Mouse (Mus musculus): Measurements from ENCODE around the gene Carnmt1. TPM values are rescaled to one million over a fixed set of nuclear protein-coding genes. Genes with fewer than 3 reads are reported as not detected.
A peak's percentile ranks its signal among the peaks of the same experiment; 100 is the strongest.

Gene Carnmt1
- polyA plus RNA-seq, 1 experiment from 2014 or later = 16.6 TPM

DNA sequence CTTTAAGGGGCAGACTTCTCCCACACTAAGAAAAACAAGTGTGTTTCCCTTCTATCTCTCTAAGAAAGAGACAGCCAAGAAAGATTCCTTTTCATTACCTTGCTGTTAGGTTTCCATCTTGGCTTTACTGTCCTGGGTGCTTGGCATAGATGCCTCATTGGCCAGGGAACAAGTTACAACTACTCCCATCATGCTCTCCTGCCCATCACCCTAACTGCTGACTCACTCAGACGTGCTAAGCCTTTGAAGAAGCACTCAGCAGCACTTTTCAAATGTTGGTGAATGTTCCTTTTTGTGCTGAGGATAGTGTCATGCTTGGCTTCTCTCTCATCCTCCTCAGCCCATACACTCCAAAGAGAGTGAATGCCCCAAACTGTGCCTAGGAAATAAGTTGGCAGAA lies 8.9 kb upstream of the Carnmt1 start:
- WGBS = 22% methylated on average over 1 of the region's 1 CpGs
- ATAC-seq (ENCODE audit: insufficient read depth, low FRiP score) = no peak
- Histone ChIP-seq H3K4me2 (ENCODE audit: low read depth, low read length) (no peak overlapping the region), H3K36me3 (ENCODE audit: control insufficient read depth, insufficient read depth, low read length) (no peaks in the 10 kb centered on the region), H3K9me3 (replicated peaks; ENCODE audit: control insufficient read depth, low read length) (no peaks in the 10 kb centered on the region), H3K27me3 (ENCODE audit: control insufficient read depth, insufficient read depth, low read length) (no peaks in the 10 kb centered on the region), H3K27ac (ENCODE audit: low read length) (no peak overlapping the region), H3K4me3 (replicated peaks; ENCODE audit: low read length) (no peak overlapping the region), H3K4me1 (ENCODE audit: control insufficient read depth, insufficient read depth, low read length) (no peaks in the 10 kb centered on the region), H3K9ac (ENCODE audit: low read length) (no peak overlapping the region)

DNA sequence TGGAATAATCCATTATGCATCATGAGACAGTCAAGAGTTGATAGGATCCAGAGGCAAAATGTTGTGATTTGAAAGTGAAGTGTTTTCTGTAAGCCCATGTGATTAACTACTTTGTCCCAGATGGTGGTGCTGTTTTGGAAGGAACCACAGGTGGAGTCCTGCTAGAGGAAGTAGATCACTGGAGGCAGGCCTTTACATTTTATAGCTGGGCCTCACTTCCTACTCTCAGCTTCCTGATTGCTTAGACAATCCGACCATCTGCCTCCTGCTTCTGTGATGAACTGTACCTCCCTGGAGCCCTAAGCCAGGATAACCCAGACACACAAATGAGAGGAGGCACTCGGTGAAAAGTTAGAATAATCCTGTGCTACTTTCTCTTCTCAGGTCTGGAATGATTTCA lies 6.7 kb upstream of the Carnmt1 start:
- H3K27me3 ChIP-seq (ENCODE audit: control insufficient read depth, insufficient read depth, low read length) = no peaks in the 10 kb centered on the region
- no peak overlapping the region for H3K27ac ChIP-seq (ENCODE audit: low read length)
- no peaks in the 10 kb centered on the region for H3K9me3 ChIP-seq (replicated peaks; ENCODE audit: control insufficient read depth, low read length)
- WGBS = 57% methylated on average over 2 of the region's 2 CpGs
- H3K4me3 ChIP-seq (replicated peaks; ENCODE audit: low read length) = no peak overlapping the region
- H3K4me1 ChIP-seq (ENCODE audit: control insufficient read depth, insufficient read depth, low read length) = no peaks in the 10 kb centered on the region
- no peak overlapping the region for H3K9ac ChIP-seq (ENCODE audit: low read length)
- no peaks in the 10 kb centered on the region for H3K36me3 ChIP-seq (ENCODE audit: control insufficient read depth, insufficient read depth, low read length)
- no peak overlapping the region for H3K4me2 ChIP-seq (ENCODE audit: low read depth, low read length)
- no peak for ATAC-seq (ENCODE audit: insufficient read depth, low FRiP score)

DNA sequence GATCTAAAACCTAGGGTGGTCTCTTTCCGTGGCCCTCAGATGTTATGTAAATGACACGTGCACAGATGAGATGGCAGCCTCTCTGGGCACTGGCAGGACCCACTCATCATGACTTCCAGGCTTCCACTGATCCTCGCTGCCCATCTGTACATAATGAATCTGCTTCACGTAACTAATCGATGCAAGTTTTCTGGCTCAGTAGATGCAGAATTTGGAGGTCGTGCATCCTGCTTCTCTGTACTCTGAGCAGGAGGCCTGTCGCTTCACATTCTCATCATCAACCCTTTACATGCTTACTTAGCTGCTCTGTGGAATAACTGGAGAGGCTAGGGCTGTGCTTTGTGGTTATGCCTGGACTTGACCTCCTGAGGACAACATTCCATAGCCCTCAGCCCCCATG lies 3.6 kb upstream of the Carnmt1 start:
- WGBS = 88% methylated on average over 7 of the region's 7 CpGs
- Histone ChIP-seq H3K4me2 (ENCODE audit: low read depth, low read length) (no peak overlapping the region), H3K9me3 (replicated peaks; ENCODE audit: control insufficient read depth, low read length) (no peaks in the 10 kb centered on the region), H3K9ac (ENCODE audit: low read length) (no peak overlapping the region), H3K4me1 (ENCODE audit: control insufficient read depth, insufficient read depth, low read length) (peaks cover 2% of the 10 kb centered on the region; the same call in 1 of the 2 replicates), H3K36me3 (ENCODE audit: control insufficient read depth, insufficient read depth, low read length) (no peaks in the 10 kb centered on the region), H3K27me3 (ENCODE audit: control insufficient read depth, insufficient read depth, low read length) (no peaks in the 10 kb centered on the region), H3K4me3 (replicated peaks; ENCODE audit: low read length) (no peak overlapping the region), H3K27ac (ENCODE audit: low read length) (no peak overlapping the region)
- no peak for ATAC-seq (ENCODE audit: insufficient read depth, low FRiP score)

DNA sequence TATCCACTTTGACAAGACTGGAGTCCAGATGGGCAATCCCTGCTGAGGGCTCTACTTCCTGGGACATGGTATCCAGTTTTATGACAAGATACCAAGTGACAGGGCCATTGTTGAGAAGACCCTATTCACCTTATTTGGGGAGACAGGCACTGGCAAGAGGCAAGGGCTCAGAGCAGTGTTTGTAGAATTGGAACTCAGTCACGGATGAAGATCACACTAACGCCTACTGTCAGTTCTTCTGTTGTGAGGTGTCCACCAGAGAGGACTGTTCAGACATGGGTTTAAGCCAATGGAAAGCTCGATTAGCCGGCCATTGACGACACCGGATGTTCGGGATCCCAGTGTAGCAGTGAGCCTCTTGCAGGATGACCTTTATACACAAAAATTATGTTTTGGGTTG lies 1.0 kb upstream of the Carnmt1 start:
- no peaks in the 10 kb centered on the region for H3K9me3 ChIP-seq (replicated peaks; ENCODE audit: control insufficient read depth, low read length)
- H3K4me3 ChIP-seq (replicated peaks; ENCODE audit: low read length) = no peak overlapping the region
- H3K36me3 ChIP-seq (ENCODE audit: control insufficient read depth, insufficient read depth, low read length) = no peaks in the 10 kb centered on the region
- peak overlapping the region; percentile 30; the same call in 1 of the 2 replicates for H3K27ac ChIP-seq (ENCODE audit: low read length)
- no peak for ATAC-seq (ENCODE audit: insufficient read depth, low FRiP score)
- no peak overlapping the region for H3K9ac ChIP-seq (ENCODE audit: low read length)
- WGBS = 96% methylated on average over 7 of the region's 7 CpGs
- H3K4me1 ChIP-seq (ENCODE audit: control insufficient read depth, insufficient read depth, low read length) = peaks cover 18% of the 10 kb centered on the region
- no peaks in the 10 kb centered on the region for H3K27me3 ChIP-seq (ENCODE audit: control insufficient read depth, insufficient read depth, low read length)
- H3K4me2 ChIP-seq (ENCODE audit: low read depth, low read length) = no peak overlapping the region

DNA sequence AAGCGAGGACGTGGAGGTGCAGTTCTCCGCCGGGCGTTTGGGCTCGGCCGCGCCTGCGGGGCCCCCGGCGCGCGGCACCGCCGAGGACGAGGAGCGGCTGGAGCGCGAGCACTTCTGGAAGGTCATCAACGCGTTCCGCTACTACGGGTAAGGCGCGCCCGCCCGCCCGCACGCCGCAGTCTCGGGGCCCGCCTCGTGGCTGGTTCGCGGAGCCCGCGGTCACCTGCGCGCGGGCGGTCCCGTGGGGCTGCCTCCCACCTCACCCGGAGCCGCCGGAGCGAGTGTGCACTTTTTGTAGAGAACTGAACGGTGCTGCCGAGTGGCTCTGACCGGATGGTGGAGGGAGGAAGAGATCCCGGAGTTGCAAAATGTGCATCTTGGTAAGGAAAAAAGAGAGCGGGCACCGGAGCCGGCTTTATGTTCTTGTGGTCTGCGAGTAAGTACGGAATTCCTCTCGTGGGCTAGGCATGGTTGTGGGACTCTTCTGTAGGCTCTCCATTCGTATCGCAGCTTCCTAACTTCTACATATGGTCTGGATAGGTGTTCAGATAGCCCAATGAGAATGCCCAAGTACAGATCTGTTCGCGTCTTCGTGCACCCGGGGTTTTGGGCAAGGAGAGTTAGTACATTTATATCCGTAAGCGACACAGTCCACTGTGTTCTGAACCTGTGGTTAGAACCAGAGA lies 635 bp downstream of the Carnmt1 start:
- under 1% methylated on average over 60 of the region's 64 CpGs for WGBS
- Histone ChIP-seq H3K4me3 (replicated peaks; ENCODE audit: low read length) (peak overlapping the region; percentile 82), H3K9ac (ENCODE audit: low read length) (peak overlapping the region; percentile 88), H3K27ac (ENCODE audit: low read length) (peak overlapping the region; percentile 85), H3K4me2 (ENCODE audit: low read depth, low read length) (peak overlapping the region; percentile 66), H3K36me3 (ENCODE audit: control insufficient read depth, insufficient read depth, low read length) (no peaks in the 10 kb centered on the region), H3K27me3 (ENCODE audit: control insufficient read depth, insufficient read depth, low read length) (no peaks in the 10 kb centered on the region), H3K9me3 (replicated peaks; ENCODE audit: control insufficient read depth, low read length) (no peaks in the 10 kb centered on the region), H3K4me1 (ENCODE audit: control insufficient read depth, insufficient read depth, low read length) (peaks cover 20% of the 10 kb centered on the region)
- peak; percentile 71 for ATAC-seq (ENCODE audit: insufficient read depth, low FRiP score)

DNA sequence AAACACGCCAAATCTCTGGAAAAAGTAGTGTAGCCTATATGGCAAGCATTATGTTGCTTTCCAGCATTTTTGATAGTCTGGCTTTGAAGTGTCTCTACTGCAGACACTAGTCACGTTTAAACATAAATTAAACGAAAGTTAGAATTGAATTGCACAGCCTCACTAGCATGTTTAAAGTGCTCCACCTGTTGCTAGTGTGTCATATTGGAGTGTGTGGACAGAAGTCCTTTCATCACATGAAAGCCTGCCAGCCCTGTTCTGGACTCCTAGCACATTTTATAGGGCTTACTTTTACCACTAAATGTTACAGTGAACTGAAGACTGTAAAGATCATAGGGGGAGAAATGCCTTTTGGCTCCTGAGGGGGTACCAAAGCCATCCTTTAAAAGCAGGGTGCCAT lies 1.9 kb downstream of the Carnmt1 start:
- H3K36me3 ChIP-seq (ENCODE audit: control insufficient read depth, insufficient read depth, low read length) = no peaks in the 10 kb centered on the region
- no peak for ATAC-seq (ENCODE audit: insufficient read depth, low FRiP score)
- H3K27me3 ChIP-seq (ENCODE audit: control insufficient read depth, insufficient read depth, low read length) = no peaks in the 10 kb centered on the region
- peak overlapping the region; percentile 66 for H3K4me2 ChIP-seq (ENCODE audit: low read depth, low read length)
- no peaks in the 10 kb centered on the region for H3K9me3 ChIP-seq (replicated peaks; ENCODE audit: control insufficient read depth, low read length)
- H3K9ac ChIP-seq (ENCODE audit: low read length) = peak overlapping the region; percentile 17; the same call in 1 of the 2 replicates
- peak overlapping the region; percentile 82 for H3K4me3 ChIP-seq (replicated peaks; ENCODE audit: low read length)
- H3K4me1 ChIP-seq (ENCODE audit: control insufficient read depth, insufficient read depth, low read length) = peaks cover 20% of the 10 kb centered on the region
- 49% methylated on average over 3 of the region's 3 CpGs for WGBS
- no peak overlapping the region for H3K27ac ChIP-seq (ENCODE audit: low read length)

DNA sequence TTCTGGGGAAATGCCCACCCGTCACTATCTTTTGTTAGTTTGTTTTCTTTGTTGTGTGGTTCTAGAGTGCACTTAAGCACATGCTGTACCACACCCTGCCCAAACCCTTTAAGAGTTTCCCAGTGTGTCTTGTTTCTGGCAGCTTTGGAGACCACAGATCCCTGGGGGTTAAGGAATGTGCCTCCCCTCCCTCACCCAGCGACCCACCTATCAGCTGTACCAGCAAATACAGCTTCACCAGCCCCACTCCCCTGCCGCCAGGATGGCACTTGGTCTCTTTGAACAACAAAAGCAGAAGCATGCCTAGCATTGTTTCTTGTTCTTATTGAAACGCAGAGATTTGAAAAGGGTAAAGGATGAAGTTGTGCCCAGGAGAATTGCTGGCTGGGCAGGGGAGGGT lies 2.6 kb downstream of the Carnmt1 start:
- Histone ChIP-seq H3K4me1 (ENCODE audit: control insufficient read depth, insufficient read depth, low read length) (peaks cover 20% of the 10 kb centered on the region), H3K36me3 (ENCODE audit: control insufficient read depth, insufficient read depth, low read length) (no peaks in the 10 kb centered on the region), H3K9me3 (replicated peaks; ENCODE audit: control insufficient read depth, low read length) (no peaks in the 10 kb centered on the region), H3K4me2 (ENCODE audit: low read depth, low read length) (peak overlapping the region; percentile 22), H3K27me3 (ENCODE audit: control insufficient read depth, insufficient read depth, low read length) (no peaks in the 10 kb centered on the region), H3K27ac (ENCODE audit: low read length) (no peak overlapping the region), H3K9ac (ENCODE audit: low read length) (peak overlapping the region; percentile 20), H3K4me3 (replicated peaks; ENCODE audit: low read length) (no peak overlapping the region)
- 49% methylated on average over 4 of the region's 4 CpGs for WGBS
- no peak for ATAC-seq (ENCODE audit: insufficient read depth, low FRiP score)

DNA sequence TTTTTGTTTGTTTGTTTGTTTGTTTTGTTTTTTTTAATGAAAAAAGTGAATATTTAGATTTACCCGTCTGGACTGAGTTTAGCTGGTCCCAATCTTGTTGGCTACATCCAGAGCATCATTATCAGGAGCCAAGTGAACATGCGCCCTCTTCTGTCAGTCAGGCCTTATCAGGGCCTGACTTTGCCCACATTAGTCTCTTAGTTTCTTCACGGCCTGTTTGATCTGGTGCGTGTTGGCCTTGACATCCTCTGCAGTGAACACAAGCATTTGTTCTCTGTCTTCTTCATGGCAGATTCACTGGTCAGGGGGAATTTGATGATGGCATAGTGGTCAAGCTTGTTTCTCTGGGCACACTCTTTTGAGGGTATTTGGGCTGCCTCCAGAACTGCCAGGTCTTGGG lies 11.6 kb downstream of the Carnmt1 start:
- no peak overlapping the region for H3K9ac ChIP-seq (ENCODE audit: low read length)
- H3K27ac ChIP-seq (ENCODE audit: low read length) = no peak overlapping the region
- no peak overlapping the region for H3K4me3 ChIP-seq (replicated peaks; ENCODE audit: low read length)
- H3K27me3 ChIP-seq (ENCODE audit: control insufficient read depth, insufficient read depth, low read length) = no peaks in the 10 kb centered on the region
- H3K9me3 ChIP-seq (replicated peaks; ENCODE audit: control insufficient read depth, low read length) = no peaks in the 10 kb centered on the region
- no peak overlapping the region for H3K4me2 ChIP-seq (ENCODE audit: low read depth, low read length)
- 67% methylated on average over 4 of the region's 4 CpGs for whole genome bisulfite sequencing
- ATAC-seq (ENCODE audit: insufficient read depth, low FRiP score) = no peak
- 0 out of 2 replicates have a peak, but pooled peaks cover 2% of the 10 kb centered on the region for H3K36me3 ChIP-seq (ENCODE audit: control insufficient read depth, insufficient read depth, low read length)
- no peaks in the 10 kb centered on the region for H3K4me1 ChIP-seq (ENCODE audit: control insufficient read depth, insufficient read depth, low read length)

DNA sequence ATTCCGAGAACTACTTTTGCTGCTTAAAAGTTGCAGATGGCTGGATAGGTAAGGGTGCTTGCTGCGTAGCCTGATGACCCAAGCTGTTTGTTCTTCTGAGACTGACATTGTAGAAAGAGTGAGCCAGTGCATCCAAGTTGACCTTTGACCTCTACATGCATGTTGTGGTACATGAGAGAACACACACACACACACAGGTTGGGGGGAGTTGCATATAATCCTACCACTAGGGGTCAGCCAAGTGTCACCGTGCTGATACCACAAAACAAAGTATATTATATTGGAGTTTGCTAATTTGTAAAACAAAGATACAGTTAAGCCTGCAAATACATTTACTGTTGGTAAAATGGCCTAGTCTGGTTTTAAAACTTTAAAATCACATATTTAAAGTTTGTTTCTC lies 17.0 kb downstream of the Carnmt1 start:
- Histone ChIP-seq H3K9me3 (replicated peaks; ENCODE audit: control insufficient read depth, low read length) (no peaks in the 10 kb centered on the region), H3K36me3 (ENCODE audit: control insufficient read depth, insufficient read depth, low read length) (no peaks in the 10 kb centered on the region), H3K27ac (ENCODE audit: low read length) (no peak overlapping the region), H3K4me2 (ENCODE audit: low read depth, low read length) (no peak overlapping the region), H3K9ac (ENCODE audit: low read length) (no peak overlapping the region), H3K4me3 (replicated peaks; ENCODE audit: low read length) (no peak overlapping the region), H3K27me3 (ENCODE audit: control insufficient read depth, insufficient read depth, low read length) (no peaks in the 10 kb centered on the region), H3K4me1 (ENCODE audit: control insufficient read depth, insufficient read depth, low read length) (no peaks in the 10 kb centered on the region; the same call in 1 of the 2 replicates)
- WGBS = 75% methylated on average over 3 of the region's 3 CpGs
- ATAC-seq (ENCODE audit: insufficient read depth, low FRiP score) = no peak
